Mouse (Mus musculus) adrenal gland, adult (tissue): ENCODE measurements around the gene Btn2a2.
A peak's percentile ranks its signal among the peaks of the same experiment; 100 is the strongest.

Source experiments
- DNase-seq, 2 experiments: peaks; one replicate each; pipeline ENCODE4 v3.0.0; 2022 to 2023; ENCODE audit warnings: low spot score in 1 of 2; ENCODE audit not compliant: inconsistent age in 2 of 2

The Btn2a2 gene

GRCm38 (mm10) chr13:23450398-23450797, 38.3 kb downstream of the Btn2a2 start:
- DNase-seq = peak; percentile 87 to 98

DNA sequence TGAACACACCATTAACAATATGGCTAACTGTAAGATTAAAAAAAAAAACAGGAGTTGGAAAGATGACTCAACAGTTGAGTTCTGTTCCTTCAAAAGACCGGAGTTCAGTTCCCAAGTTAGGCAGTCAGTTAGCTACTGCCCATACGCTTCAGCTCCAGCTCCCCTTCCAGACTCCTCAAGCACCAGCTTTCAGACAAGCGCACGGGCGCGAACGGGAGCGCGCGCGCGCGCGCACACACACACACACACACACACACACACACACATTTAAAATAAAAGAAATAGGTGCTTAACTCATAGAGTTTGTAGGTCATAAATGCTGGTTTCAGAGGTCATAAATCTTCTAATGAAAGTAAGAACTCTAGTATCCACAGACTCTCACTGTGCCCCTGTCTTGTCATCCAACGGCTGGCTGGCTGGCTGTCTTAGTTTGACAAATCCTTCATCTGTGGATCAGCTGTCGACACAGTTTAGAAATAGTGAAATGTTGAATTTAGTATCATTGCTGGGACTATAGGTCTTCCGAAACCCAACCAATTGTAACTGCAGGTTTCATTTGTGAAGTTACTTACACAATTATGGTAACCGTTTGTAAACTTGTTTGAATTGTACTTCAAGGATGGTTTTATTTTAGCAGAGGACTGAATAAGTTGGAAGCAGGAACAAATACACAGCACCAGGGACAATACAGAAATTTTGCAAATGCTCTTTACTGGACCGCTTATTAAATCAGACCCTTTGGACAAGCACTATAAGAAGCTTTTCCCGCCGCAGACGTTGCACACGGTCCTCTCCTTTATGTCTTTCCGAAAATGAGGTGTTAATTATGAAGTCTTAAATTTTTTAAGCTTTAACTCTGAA, 39.2 kb downstream of the Btn2a2 start:
- peak; percentile 50 to 85 for DNase-seq

DNA sequence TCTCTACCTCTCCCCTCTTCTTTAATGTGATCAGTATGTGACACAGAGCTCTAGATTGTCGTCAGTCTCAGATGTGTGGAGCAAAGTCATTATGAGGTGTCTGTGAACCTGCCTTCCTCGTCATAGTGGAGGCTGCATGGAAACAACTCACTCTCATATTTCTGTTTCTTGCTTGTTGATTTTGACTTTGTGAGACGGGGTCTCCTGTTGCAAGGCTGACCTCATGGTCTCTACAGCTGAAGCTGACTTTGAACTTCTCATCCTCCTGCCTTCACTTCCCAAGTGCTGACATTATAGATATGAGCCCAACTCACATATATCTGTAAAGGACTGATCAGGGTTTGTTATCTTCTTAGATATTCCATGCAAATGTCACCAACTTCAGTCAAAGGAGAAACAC, 39.9 kb downstream of the Btn2a2 start:
- DNase-seq = no peak

DNA sequence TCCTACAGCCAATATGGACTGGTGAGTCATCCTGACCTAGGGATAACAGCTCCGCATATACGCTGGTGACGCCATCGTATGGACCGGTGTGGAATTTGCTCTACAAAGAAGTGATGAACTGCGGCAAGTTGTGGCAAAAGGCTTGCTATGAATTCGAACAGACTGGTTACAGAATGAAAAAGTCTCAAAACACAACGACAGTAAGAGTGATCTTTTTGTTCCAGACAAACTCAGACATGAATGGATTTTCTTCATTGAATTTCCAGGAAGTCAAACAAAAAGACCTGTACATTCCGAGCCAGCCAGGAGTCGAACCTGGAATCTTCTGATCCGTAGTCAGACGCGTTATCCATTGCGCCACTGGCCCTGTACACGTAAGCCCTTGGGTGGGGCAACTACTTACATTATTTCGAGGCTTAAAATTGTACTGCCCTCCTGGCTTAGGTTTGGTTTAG, 42.1 kb downstream of the Btn2a2 start:
- DNase-seq = peak; percentile 84 to 97

GRCm38 (mm10) chr13:23445561-23446320, 42.9 kb downstream of the Btn2a2 start:
- peak; percentile 90 to 99 for DNase-seq

GRCm38 (mm10) chr13:23445156-23445555, 43.5 kb downstream of the Btn2a2 start:
- DNase-seq = no peak

- DNase-seq = no peak
Measured at GRCm38 (mm10) chr13:23444451-23444850, 44.2 kb downstream of the Btn2a2 start.

DNA sequence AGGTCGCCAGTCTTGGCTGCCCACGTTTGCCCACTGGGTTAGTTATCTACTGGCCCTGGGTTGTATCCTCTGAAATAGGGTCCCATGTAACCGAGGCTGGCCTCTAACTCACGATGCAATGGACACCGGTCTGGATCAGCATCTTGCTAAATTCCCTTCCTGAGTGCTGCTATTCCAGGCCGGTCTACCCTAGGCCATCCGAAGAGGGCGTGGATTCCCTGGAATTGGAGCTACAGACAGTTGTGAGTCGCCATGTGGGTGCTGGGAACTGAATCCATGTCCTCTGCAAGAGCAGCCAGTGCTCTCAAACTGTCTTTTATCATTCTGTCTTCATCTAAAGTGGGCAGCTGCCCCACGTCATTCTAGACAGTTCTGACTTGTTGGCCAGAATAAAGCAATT, 48.8 kb downstream of the Btn2a2 start:
- DNase-seq = no peak

DNA sequence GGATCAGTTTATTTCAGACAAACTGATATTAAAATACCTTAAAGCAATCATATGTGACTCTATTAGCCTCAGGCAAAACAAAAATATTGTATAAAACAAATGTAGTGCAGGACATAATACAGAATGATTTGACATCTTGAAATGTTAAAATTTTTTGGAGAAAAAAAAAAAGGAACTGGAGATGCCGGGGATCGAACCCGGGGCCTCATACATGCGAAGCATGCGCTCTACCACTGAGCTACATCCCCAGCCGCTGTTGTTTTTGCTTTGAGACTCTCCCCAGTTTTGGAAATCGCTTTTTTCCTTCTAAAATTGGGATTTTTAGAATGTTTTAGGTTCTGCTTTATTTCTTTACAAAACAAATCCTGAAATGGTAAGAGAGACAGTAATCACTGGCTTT, 50.1 kb downstream of the Btn2a2 start:
- peak; percentile 50 to 92 for DNase-seq

- peak; percentile 90 to 99 for DNase-seq
Measured at GRCm38 (mm10) chr13:23437908-23438307, 50.7 kb downstream of the Btn2a2 start.

DNA sequence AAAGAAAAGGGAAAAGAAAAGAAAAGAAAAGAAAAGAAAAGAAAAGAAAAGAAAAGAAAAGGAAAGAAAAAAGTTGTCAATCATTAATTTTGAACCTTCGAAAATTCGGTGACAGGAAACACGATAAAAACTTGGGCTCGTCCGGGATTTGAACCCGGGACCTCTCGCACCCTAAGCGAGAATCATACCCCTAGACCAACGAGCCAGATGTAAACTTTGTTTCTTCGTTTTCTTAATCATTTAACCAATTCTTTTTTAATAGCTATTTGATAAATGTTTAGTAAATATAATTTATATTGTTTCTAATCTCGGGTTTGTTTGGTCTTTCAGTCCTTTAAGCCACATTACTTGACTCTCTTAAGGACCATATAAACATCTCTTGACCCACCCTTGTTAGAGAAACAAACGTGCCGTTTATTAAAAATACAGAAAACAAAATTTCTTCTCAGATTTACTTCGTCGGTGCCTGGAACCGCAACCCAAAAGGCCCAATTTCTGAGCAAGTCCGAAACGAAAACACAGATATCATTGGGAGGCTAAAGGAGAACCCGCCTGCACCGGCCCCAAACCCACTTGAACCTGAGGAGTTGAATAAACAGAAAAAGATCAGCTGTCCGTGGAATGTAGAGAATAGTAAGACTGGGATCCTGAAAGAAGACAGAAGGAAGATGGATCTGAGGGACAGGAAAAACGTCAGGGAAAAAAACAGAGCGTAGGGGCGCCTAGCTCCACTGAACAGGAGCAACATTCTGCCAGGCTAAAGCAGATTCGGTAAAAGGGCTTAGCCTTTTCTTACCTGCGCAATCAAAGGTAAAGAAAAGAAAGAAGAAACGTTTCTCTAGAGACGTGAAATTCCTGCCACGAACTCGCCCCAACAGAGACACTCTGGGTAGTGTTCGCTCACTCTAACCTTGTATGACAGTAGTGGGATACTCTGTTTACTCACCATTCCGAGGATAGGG, 51.5 kb downstream of the Btn2a2 start:
- peak; percentile 69 to 92 for DNase-seq

DNA sequence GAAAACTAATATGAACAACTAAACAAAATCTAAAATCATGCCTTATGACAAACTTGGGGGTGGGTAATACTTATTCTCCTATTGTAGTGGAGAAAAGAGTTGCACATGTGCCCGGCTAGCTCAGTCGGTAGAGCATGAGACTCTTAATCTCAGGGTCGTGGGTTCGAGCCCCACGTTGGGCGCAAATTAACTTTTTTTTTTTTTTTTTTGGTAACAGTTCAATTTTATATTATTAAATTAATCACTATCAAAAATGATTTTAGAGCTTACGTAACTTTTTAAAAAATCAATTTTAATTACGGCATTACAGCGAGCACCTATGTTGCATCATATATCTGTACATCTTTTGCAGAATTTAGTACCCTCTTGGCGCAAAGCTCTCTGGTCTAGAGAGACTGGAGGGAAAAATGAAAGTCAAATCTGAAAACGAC, 52.4 kb downstream of the Btn2a2 start:
- DNase-seq = peak; percentile 53 to 86

- DNase-seq = peak; percentile 20 to 68
Measured at GRCm38 (mm10) chr13:23435676-23436075, 53.0 kb downstream of the Btn2a2 start.

- peak in 1 of 2 experiments; percentile 31 for DNase-seq
Measured at GRCm38 (mm10) chr13:23435241-23435640, 53.4 kb downstream of the Btn2a2 start.

DNA sequence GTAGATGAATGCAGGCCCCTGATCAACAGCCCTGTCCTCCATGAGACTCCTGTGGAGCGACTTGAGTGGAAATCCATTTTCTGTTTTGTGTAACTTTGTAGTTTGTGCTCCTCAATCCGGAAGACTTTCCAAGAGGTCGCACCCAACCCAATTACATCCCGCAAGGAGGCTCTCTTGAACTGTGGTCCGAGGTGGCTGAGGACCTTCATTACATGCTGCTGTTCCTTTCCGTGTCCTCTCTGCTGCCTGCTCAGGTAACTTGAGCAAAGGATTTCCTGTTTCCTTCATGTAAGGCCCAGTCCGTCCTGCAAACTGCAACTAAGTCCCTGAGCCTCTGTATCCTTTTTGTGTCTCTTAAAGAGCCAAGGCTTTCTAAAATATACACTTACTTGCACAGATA, 54.2 kb downstream of the Btn2a2 start:
- peak in 1 of 2 experiments; percentile 29 for DNase-seq

DNA sequence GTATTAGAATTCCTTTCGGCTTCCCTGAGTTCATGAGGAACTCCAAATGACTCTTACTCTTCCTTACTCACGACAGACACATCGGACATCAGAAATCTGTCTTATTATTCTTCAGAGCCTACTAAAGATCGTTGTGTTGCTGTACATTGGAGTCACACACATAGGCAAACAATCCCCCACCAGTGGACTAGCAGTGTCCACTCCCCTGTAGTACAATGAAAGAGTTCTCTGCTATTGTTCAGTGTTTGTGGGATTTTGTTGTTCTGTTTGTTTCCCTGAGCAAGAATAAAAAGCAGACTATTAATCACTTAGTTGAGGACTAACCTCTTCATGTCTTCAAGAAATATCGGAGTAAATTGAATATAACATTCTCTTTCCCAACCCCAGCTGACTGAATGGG, 54.9 kb downstream of the Btn2a2 start:
- no peak for DNase-seq

DNA sequence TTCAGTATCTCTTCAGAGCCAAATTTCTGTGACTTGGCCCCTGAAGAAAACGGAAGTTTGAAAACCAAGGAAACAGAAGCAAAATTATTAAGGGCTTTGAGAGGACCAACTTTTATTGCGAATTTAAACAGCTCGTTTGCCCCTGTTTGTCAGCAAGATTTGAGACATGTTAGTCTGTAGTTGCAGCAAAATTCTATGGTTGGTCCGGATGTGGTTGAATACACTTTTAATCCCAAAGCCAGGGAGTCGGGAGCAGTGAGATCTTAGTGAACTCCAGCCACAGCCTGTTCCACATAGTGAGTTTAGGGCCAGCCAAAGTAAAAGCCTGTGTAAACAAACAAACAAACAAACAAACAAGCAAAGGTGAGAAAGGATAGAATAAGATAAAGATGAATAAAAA, 55.5 kb downstream of the Btn2a2 start:
- DNase-seq = peak in 1 of 2 experiments; percentile 14

DNA sequence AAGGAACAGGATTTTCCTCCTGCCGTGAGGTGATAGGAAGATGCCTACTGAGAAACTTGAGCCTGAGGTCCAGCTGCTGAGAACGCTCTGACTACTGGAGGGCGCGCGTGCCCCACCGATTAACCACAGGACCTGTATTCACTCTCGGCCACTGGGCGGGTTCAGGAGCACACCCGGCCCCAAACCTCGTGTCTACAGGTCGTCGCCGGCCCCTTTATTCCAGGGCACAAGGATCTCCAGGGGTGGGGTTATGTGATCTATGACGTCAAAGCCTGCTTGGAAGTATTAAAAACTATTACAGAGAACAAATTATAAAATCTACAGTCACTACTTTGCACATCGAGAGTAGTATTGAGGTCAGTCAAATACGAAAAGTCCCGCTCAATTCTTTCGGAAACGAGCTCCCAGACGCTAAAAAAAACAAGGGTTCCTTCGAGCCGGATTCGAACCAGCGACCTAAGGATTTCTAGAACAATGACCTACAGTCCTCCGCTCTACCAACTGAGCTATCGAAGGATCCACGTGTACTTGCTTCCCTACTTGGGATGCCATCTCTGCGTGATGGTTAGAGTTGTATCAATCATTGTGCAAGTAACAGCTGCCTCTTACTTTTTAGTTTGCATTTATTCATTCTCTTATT, 56.0 kb downstream of the Btn2a2 start:
- DNase-seq = peak; percentile 96 to 99

GRCm38 (mm10) chr13:23431351-23431771, 57.3 kb downstream of the Btn2a2 start:
- peak; percentile 83 to 97 for DNase-seq

- peak; percentile 87 to 96 for DNase-seq
Measured at GRCm38 (mm10) chr13:23430734-23431133, 57.9 kb downstream of the Btn2a2 start.
